Mouse (Mus musculus) embryonic fibroblast, embryonic 13.5 days (primary cell): ENCODE results near the gene Mfsd4b2. TPM values are rescaled to one million over a fixed set of nuclear protein-coding genes. Genes with fewer than 3 reads are reported as not detected.

Experiments used
- H3K27ac ChIP-seq: 2 replicates; pipeline ENCODE4 v1.5.1; 2012; ENCODE audit warnings: low read length, control low read depth, inconsistent platforms; ENCODE audit not compliant: insufficient read depth
- H3K4me1 ChIP-seq: 2 replicates; pipeline ENCODE4 v1.6.1; 2011; ENCODE audit warnings: low read length; ENCODE audit not compliant: control insufficient read depth, insufficient read depth
- H3K4me3 ChIP-seq: 2 replicates; pipeline ENCODE4 v1.5.1; 2011; ENCODE audit warnings: mild to moderate bottlenecking, control low read depth, low read length; ENCODE audit not compliant: insufficient read depth
- CTCF ChIP-seq: IDR thresholded peaks from 2 replicates; pipeline ENCODE4 v1.5.1; 2011; ENCODE audit warnings: mild to moderate bottlenecking, control low read depth, low read length, moderate library complexity, borderline replicate concordance; ENCODE audit not compliant: insufficient read depth
- POLR2A ChIP-seq: IDR thresholded peaks from 2 replicates; pipeline ENCODE4 v1.6.1; 2011; ENCODE audit warnings: low read depth, mild to moderate bottlenecking, control low read depth, low read length, moderate library complexity
- polyA plus RNA-seq: library from polyadenylated mRNA; stranded (reverse); fragments of >200 nt; gene quantifications from 2 replicates; pipeline ENCODE4 v1.2.4, GENCODE M21; 2011; ENCODE audit warnings: low read depth; ENCODE audit not compliant: missing spikeins, insufficient read length

Gene Mfsd4b2
- polyA plus RNA-seq, 1 experiment: not detected

DNA sequence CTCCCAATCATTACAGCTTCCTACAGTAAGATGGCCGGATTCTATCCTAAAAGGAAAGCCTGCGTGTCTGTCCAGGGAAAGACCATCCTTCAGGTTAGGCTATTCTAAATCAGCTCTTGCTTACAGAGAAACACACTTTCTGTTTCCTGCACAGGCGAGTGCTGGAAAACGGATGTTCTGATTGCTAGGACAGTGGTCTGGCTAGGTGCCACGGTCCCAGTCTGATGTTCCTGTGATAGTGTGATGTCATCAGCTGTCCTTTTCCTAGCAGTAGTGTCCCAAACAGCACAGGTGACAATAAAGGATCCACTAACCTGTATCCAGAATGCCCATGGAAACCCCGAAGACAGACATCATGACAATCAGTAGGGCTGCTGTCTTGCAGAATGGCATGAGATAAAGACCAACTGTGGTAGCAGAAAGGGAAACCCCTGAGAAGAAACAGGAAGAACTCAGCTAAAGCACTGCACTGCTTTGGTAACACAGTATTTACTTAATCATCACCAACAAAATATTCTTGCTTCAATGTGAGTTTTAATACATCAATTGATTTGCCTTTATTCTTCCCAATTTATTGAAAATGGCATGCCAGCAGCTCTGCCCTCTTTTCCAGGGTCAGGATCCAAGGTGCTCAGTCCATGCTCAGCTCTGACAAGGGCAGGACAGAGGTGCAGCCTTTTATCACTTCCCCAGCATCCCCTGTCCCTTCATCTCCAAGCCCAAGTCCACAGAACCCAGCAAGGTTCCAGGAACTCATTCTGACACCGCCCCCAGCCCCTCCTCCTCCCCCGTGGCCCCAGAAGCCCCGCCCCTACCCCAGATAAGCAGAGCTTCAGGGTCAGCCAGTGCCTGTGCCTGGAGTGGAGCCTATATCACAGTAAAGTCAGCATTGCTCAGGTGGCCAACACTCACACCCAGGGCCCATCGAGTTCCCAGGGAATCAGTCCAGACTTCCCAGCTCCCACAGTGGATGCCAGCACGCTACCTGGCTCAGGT lies 32.7 kb downstream of the Mfsd4b2 start:
- TF ChIP-seq POLR2A (no peak), CTCF (no peak)
- no peak overlapping the region for H3K27ac ChIP-seq
- no peak overlapping the region for H3K4me3 ChIP-seq
- no peaks in the 10 kb centered on the region for H3K4me1 ChIP-seq

DNA sequence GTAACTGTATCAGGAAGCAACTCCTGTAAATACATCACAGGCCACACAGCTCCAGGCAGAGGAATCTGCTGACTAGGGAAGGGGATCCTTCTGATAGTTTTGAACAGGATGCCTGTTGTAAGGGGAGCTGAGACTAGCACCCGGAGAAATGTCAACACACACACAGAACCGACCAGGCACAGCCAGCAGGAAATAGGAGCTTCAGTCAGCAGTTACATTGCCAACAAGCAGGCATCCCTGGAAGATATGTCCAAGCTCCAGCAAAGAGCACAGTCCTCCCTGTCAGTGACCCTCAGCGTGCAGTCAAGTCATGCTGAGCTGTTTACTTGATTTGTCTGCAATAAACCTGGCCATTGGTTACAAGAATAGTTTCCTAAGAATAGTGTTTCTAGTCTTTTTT lies 38.1 kb downstream of the Mfsd4b2 start:
- TF ChIP-seq CTCF: no peak
- H3K4me3 ChIP-seq: no peak overlapping the region
- no peak overlapping the region for H3K27ac ChIP-seq
- no peaks in the 10 kb centered on the region for H3K4me1 ChIP-seq

Other genes starting within 250 kb of the Mfsd4b2 start
- 34.4 and 40.9 TPM in 2 replicates for gene Rev3l, start 194.8 kb downstream of the Mfsd4b2 start, polyA plus RNA-seq
- gene Mfsd4b4, start 27.7 kb downstream of the Mfsd4b2 start, polyA plus RNA-seq: 5.6 and 7.2 TPM in 2 replicates
- gene Mfsd4b3, start 33.2 kb upstream of the Mfsd4b2 start, polyA plus RNA-seq: 0.56 and 1.3 TPM in 2 replicates
- not detected in 2 replicates for gene Mfsd4b5, start 59.7 kb upstream of the Mfsd4b2 start, polyA plus RNA-seq
- gene Mfsd4b1, start 98.3 kb upstream of the Mfsd4b2 start, polyA plus RNA-seq: 0.19 TPM in 1 of 2 replicates, not detected in the other
- 1.6 and 1.8 TPM in 2 replicates for gene Slc16a10, start 215.3 kb upstream of the Mfsd4b2 start, polyA plus RNA-seq